Mouse (Mus musculus) CH12.LX (cell line): ENCODE results near the gene Atg101. TPM values are rescaled to one million over a fixed set of nuclear protein-coding genes. Genes with fewer than 3 reads are reported as not detected.

Source experiments
- DNase-seq: peaks from one replicate; pipeline ENCODE4 v3.0.0-alpha.2; 2013; ENCODE audit errors: extremely low read depth
- H3K27ac ChIP-seq: 2 replicates; pipeline ENCODE4 v1.5.1; 2012; ENCODE audit warnings: low read depth, mild to moderate bottlenecking, control low read depth, moderate library complexity; ENCODE audit not compliant: insufficient read depth
- H3K27me3 ChIP-seq: replicated peaks from 2 replicates; pipeline ENCODE3; 2012; ENCODE audit warnings: inconsistent platforms
- H3K36me3 ChIP-seq, 2 experiments: replicated peaks in 1 of 2; 2 replicates each; pipeline versions ENCODE3 to v1.6.1; 2012; ENCODE audit warnings: inconsistent platforms in 1 of 2, low read length in 1 of 2, mild to moderate bottlenecking in 1 of 2, mixed read lengths in 1 of 2, moderate library complexity in 1 of 2; ENCODE audit not compliant: control insufficient read depth in 1 of 2, insufficient read depth in 1 of 2
- H3K4me1 ChIP-seq, 2 experiments: 2 replicates each; pipeline ENCODE4 v1.6.1; 2012; ENCODE audit warnings: inconsistent platforms in 1 of 2, moderate library complexity in 1 of 2; ENCODE audit not compliant: insufficient read depth in 2 of 2, control insufficient read depth in 1 of 2
- H3K4me2 ChIP-seq: 2 replicates; pipeline ENCODE4 v1.6.1; 2012; ENCODE audit warnings: low read depth, mild to moderate bottlenecking, control low read depth; ENCODE audit not compliant: poor library complexity, insufficient read depth, severe bottlenecking
- H3K4me3 ChIP-seq, 3 experiments: fragments of 150-350 bp in 1 of 3; sonication (generic) in 1 of 3; replicated peaks in 1 of 3; 2 replicates each; pipeline versions ENCODE3 to v1.5.1; 2011 to 2012; ENCODE audit warnings: low read depth in 2 of 3, low read length in 2 of 3, mild to moderate bottlenecking in 2 of 3, moderate library complexity in 2 of 3, control low read depth in 1 of 3, improper control_type of control experiment in 1 of 3, inconsistent platforms in 1 of 3, mixed read lengths in 1 of 3; ENCODE audit not compliant: poor library complexity in 1 of 3
- H3K79me2 ChIP-seq: replicated peaks from 2 replicates; pipeline ENCODE4 v1.6.1; 2012; ENCODE audit warnings: mild to moderate bottlenecking, moderate library complexity; ENCODE audit not compliant: control insufficient read depth, poor library complexity, insufficient read depth, severe bottlenecking; ENCODE audit errors: extremely low read depth
- H3K9ac ChIP-seq: 2 replicates; pipeline ENCODE4 v1.6.1; 2012; ENCODE audit warnings: low read depth, mild to moderate bottlenecking, control low read depth, moderate library complexity; ENCODE audit not compliant: insufficient read depth
- H3K9me3 ChIP-seq: replicated peaks from 2 replicates; pipeline ENCODE3; 2012; ENCODE audit warnings: low read length, inconsistent platforms, mixed read lengths
- E2F4 ChIP-seq: IDR thresholded peaks from 2 replicates; pipeline ENCODE4 v1.6.1; 2011; ENCODE audit warnings: low read depth, low read length, improper control_type of control experiment; ENCODE audit not compliant: insufficient replicate concordance
- ELF1 ChIP-seq: IDR thresholded peaks from 2 replicates; pipeline ENCODE4 v1.6.1; 2014; ENCODE audit warnings: low read depth, mild to moderate bottlenecking, inconsistent platforms, low read length, improper control_type of control experiment
- IRF4 ChIP-seq: IDR thresholded peaks from 2 replicates; pipeline ENCODE4 v1.6.1; 2014; ENCODE audit warnings: low read depth, mild to moderate bottlenecking, inconsistent platforms, low read length, improper control_type of control experiment
- JUND ChIP-seq: conservative IDR thresholded peaks from 2 replicates; pipeline ENCODE4 v1.6.1; 2011; ENCODE audit warnings: low read depth, low read length, improper control_type of control experiment
- MAFK ChIP-seq: IDR thresholded peaks from 2 replicates; pipeline ENCODE4 v1.6.1; 2011; ENCODE audit warnings: low read length, improper control_type of control experiment; ENCODE audit not compliant: insufficient replicate concordance
- MAZ ChIP-seq: IDR thresholded peaks from 2 replicates; pipeline ENCODE4 v1.6.1; 2012; ENCODE audit warnings: low read depth, mild to moderate bottlenecking, inconsistent platforms, low read length, improper control_type of control experiment, moderate library complexity
- MEF2A ChIP-seq: IDR thresholded peaks from 2 replicates; pipeline ENCODE4 v1.6.1; 2014; ENCODE audit warnings: low read depth, mild to moderate bottlenecking, inconsistent platforms, low read length, improper control_type of control experiment, borderline replicate concordance
- MYC ChIP-seq: IDR thresholded peaks from 2 replicates; pipeline ENCODE4 v1.6.1; 2011; ENCODE audit warnings: low read depth, mild to moderate bottlenecking, improper control_type of control experiment, low read length
- NELFE ChIP-seq: IDR thresholded peaks from 2 replicates; pipeline ENCODE4 v1.6.1; 2011; ENCODE audit warnings: low read depth, low read length, improper control_type of control experiment
- SIN3A ChIP-seq: IDR thresholded peaks from 2 replicates; pipeline ENCODE4 v1.6.1; 2012; ENCODE audit warnings: low read length, improper control_type of control experiment, inconsistent platforms
- TCF12 ChIP-seq: IDR thresholded peaks from 2 replicates; pipeline ENCODE4 v1.6.1; 2014; ENCODE audit warnings: low read depth, mild to moderate bottlenecking, inconsistent platforms, low read length, improper control_type of control experiment
- UBTF ChIP-seq: IDR thresholded peaks from 2 replicates; pipeline ENCODE4 v1.6.1; 2012; ENCODE audit warnings: low read depth, mild to moderate bottlenecking, inconsistent platforms, low read length, improper control_type of control experiment, moderate library complexity
- ZC3H11A ChIP-seq: IDR thresholded peaks from 2 replicates; pipeline ENCODE4 v1.6.1; 2012; ENCODE audit warnings: low read depth, mild to moderate bottlenecking, inconsistent platforms, low read length, improper control_type of control experiment
- ZNF384 ChIP-seq: IDR thresholded peaks from 2 replicates; pipeline ENCODE4 v1.6.1; 2012; ENCODE audit warnings: low read depth, low read length, improper control_type of control experiment, inconsistent platforms
- dilution Hi-C: fragments of 300-500 bp; cut with MboI; formaldehyde crosslinking; loops from 2 replicates; pipeline ENCODE4 v1.14.3; 2020; ENCODE audit warnings: low sequenced_read_pairs; ENCODE audit not compliant: extremely low pct_unique_long_range_greater_than_20kb, extremely low pct_ligation_motif_present
- in situ Hi-C: fragments of 300-500 bp; cut with MboI; formaldehyde crosslinking; loops from 3 replicates; pipeline ENCODE4 v1.14.3; 2019; ENCODE audit warnings: low sequenced_read_pairs, low pct_ligation_motif_present, low pct_unique_long_range_greater_than_20kb, mixed read lengths
- polyA plus RNA-seq: library from polyadenylated mRNA; unstranded; fragments of >175 nt; gene quantifications from 2 replicates; pipeline ENCODE4 v1.2.1, GENCODE M21; 2012; ENCODE audit warnings: low read depth; ENCODE audit not compliant: insufficient read length
- total RNA-seq, 2 experiments: library from RNA; depleted of rRNA; stranded (reverse); fragments of 300-350 nt in 1 of 2; fragments of >200 nt in 1 of 2; gene quantifications; 2 replicates each; pipeline ENCODE4 v1.2.3; 2012 to 2014

Gene Atg101
- total and polyA plus RNA-seq, 3 experiments: 49.1 to 61.3 (median 58.8) TPM

GRCm38 (mm10) chr15:101260387-101260786 is 23.7 kb upstream of the Atg101 start:
- in situ Hi-C loops (no loop called here), dilution Hi-C loops (no loop called here)
- no peaks in the 10 kb centered on the region for H3K9me3 ChIP-seq
- H3K9ac ChIP-seq: no peak overlapping the region
- no peak overlapping the region for H3K4me3 ChIP-seq
- H3K27me3 ChIP-seq: peaks cover 21% of the 10 kb centered on the region
- H3K79me2 ChIP-seq: no peaks in the 10 kb centered on the region
- H3K4me1 ChIP-seq: peaks cover 29 to 55% of the 10 kb centered on the region in 2 experiments
- TF ChIP-seq MAZ (no peak), JUND (no peak), MYC (no peak)
- no peaks in the 10 kb centered on the region for H3K36me3 ChIP-seq
- DNase-seq: no peak
- no peak overlapping the region for H3K27ac ChIP-seq
- no peak overlapping the region for H3K4me2 ChIP-seq

GRCm38 (mm10) chr15:101260874-101261622 is 23.0 kb upstream of the Atg101 start:
- no peak overlapping the region for H3K27ac ChIP-seq
- no peak overlapping the region for H3K9ac ChIP-seq
- in situ Hi-C loops: no loop called here
- H3K36me3 ChIP-seq: no peaks in the 10 kb centered on the region
- dilution Hi-C loops: no loop called here
- H3K4me3 ChIP-seq: no peak overlapping the region
- TF ChIP-seq ZC3H11A (no peak), ZNF384 (peak; percentile 62; the same call in 1 of the 2 replicates), MEF2A (no peak)
- no peaks in the 10 kb centered on the region for H3K79me2 ChIP-seq
- H3K4me2 ChIP-seq: no peak overlapping the region
- peaks cover 27 to 48% of the 10 kb centered on the region in 2 experiments for H3K4me1 ChIP-seq
- no peaks in the 10 kb centered on the region for H3K9me3 ChIP-seq
- H3K27me3 ChIP-seq: peaks cover 28% of the 10 kb centered on the region
- no peak for DNase-seq

- no peak for DNase-seq
- dilution Hi-C loops (no loop called here), in situ Hi-C loops (no loop called here)
- no peaks in the 10 kb centered on the region for H3K36me3 ChIP-seq
- H3K27ac ChIP-seq: no peak overlapping the region
- no peak overlapping the region for H3K4me2 ChIP-seq
- no peak overlapping the region for H3K4me3 ChIP-seq
- no peak overlapping the region for H3K9ac ChIP-seq
- no peaks in the 10 kb centered on the region for H3K79me2 ChIP-seq
- no peaks in the 10 kb centered on the region for H3K9me3 ChIP-seq
- H3K4me1 ChIP-seq: peaks cover 15 to 37% of the 10 kb centered on the region in 2 experiments
- TF ChIP-seq ELF1 (no peak), IRF4 (no peak), TCF12 (no peak), SIN3A (no peak), NELFE (no peak), MAFK (no peak), MAZ (no peak), UBTF (no peak), E2F4 (no peak)
- peaks cover 41% of the 10 kb centered on the region for H3K27me3 ChIP-seq
Measured at GRCm38 (mm10) chr15:101262502-101262901, 21.6 kb upstream of the Atg101 start.
